Mouse (Mus musculus) stomach, postnatal 0 days (tissue): ENCODE results near the gene Arpp19.

ENCODE experiments used
- CTCF ChIP-seq: IDR thresholded peaks from 2 replicates; pipeline ENCODE4 v1.5.1; 2016; ENCODE audit warnings: antibody characterized with exemption, low read depth, mild to moderate bottlenecking, moderate library complexity
- EP300 ChIP-seq: optimal IDR thresholded peaks from 2 replicates; pipeline ENCODE3; 2016; ENCODE audit warnings: antibody characterized with exemption

GRCm38 (mm10) chr9:75024089-75024488, 13.3 kb upstream of the Arpp19 start:
- no peak for TF ChIP-seq CTCF
- TF ChIP-seq EP300, result no peak
